Comparison of ENCODE assay signal across 8 mouse cellular contexts in the genomic region with DNA sequence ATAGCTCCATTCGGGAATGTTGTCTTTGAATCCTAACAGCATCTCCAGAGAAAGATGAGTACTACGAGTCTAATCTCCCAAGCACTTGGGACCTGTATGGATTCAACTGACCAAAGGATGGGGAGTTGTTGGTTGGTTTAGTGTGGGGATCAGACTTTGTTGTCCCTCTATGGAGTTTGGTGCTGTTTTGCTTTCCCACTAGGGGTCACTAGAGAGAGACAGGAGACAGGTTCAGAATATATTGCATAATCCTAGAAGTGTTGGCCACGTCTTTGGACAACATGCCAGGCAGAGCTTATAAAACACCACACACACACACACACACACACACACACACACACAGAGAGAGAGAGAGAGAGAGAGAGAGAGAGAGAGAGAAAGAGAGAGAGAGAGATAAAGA.
A peak's percentile ranks its signal among the peaks of the same experiment; 100 is the strongest.
DNase-seq lines count a peak whose midpoint lies in the region; ATAC-seq and TF ChIP-seq lines count a peak whose summit lies in the region.

No protein-coding gene starts in this region.

- H3K9ac ChIP-seq in forebrain, postnatal 0 days: no peak overlapping the region
- H3K9ac ChIP-seq in forebrain, embryonic 11.5 days (ENCODE audit: low read length): no peak overlapping the region
- H3K9ac ChIP-seq in forebrain, embryonic 12.5 days: no peak overlapping the region

- no peak for DNase-seq in forebrain, postnatal 0 days
- DNase-seq in forebrain, embryonic 11.5 days (ENCODE audit: low spot score): no peak
- DNase-seq in spleen, adult 2 months (ENCODE audit: low read depth in 1 of 2, low spot score in 2 of 2): peak; percentile 13 to 17
- DNase-seq in spleen, adult 12 weeks (ENCODE audit: low spot score): no peak
- DNase-seq in large intestine, adult 2 months (ENCODE audit: low read depth, low spot score): peak; percentile 50

- H3K27ac ChIP-seq in forebrain, postnatal 0 days (ENCODE audit: low read depth, low read length): no peak overlapping the region
- no peak overlapping the region for H3K27ac ChIP-seq in forebrain, embryonic 11.5 days (ENCODE audit: low read depth, low read length)
- no peak overlapping the region for H3K27ac ChIP-seq in spleen, adult 2 months (ENCODE audit: insufficient read depth, low read length)
- H3K27ac ChIP-seq in cortical plate, adult 2 months (ENCODE audit: insufficient read depth, low read length): no peak overlapping the region
- no peak overlapping the region for H3K27ac ChIP-seq in forebrain, embryonic 12.5 days

- ATAC-seq in forebrain, postnatal 0 days: no peak
- no peak for ATAC-seq in forebrain, embryonic 11.5 days (replicated peaks; ENCODE audit: low FRiP score)
- ATAC-seq in monocyte, adult 5-6 weeks (replicated peaks; ENCODE audit: insufficient number of reproducible peaks, low FRiP score, low TSS enrichment, poor library complexity, severe bottlenecking): no peak
- no peak for ATAC-seq in forebrain, embryonic 12.5 days (ENCODE audit: low FRiP score)

- H3K4me2 ChIP-seq in forebrain, postnatal 0 days (ENCODE audit: low read depth): no peak overlapping the region
- H3K4me2 ChIP-seq in forebrain, embryonic 11.5 days (ENCODE audit: low read depth, low read length, severe bottlenecking): no peak overlapping the region
- no peak overlapping the region for H3K4me2 ChIP-seq in forebrain, embryonic 12.5 days

- no peak for TF ChIP-seq POLR2A in spleen, adult 2 months (IDR thresholded peaks at IDR 0.05; ENCODE audit: low read depth, low read length)
- no peak for TF ChIP-seq POLR2A in cortical plate, adult 2 months (IDR thresholded peaks at IDR 0.05; ENCODE audit: extremely low read depth, insufficient read depth, low read length)

- TF ChIP-seq CTCF in forebrain, postnatal 0 days (IDR thresholded peaks at IDR 0.05; ENCODE audit: low read depth): peak; percentile 42
- no peak for TF ChIP-seq CTCF in spleen, adult 2 months (IDR thresholded peaks at IDR 0.05; ENCODE audit: extremely low read depth, insufficient read depth, insufficient read length, insufficient replicate concordance)
- peak; percentile 49; the same call in 1 of the 2 replicates for TF ChIP-seq CTCF in cortical plate, adult 2 months (IDR thresholded peaks at IDR 0.05; ENCODE audit: extremely low read depth, insufficient read depth, low read length)

- no peaks in the 10 kb centered on the region for H3K27me3 ChIP-seq in forebrain, postnatal 0 days (ENCODE audit: insufficient read depth, low read length)
- H3K27me3 ChIP-seq in forebrain, embryonic 11.5 days (ENCODE audit: control insufficient read depth, insufficient read depth, low read length): no peaks in the 10 kb centered on the region
- no peaks in the 10 kb centered on the region for H3K27me3 ChIP-seq in spleen, adult 2 months (ENCODE audit: control insufficient read depth, insufficient read depth, low read length)
- H3K27me3 ChIP-seq in forebrain, embryonic 12.5 days: 0 out of 2 replicates have a peak, but pooled peaks cover 8% of the 10 kb centered on the region

- WGBS in forebrain, postnatal 0 days: 67% methylated on average over 3 of the region's 3 CpGs
- 68% methylated on average over 3 of the region's 3 CpGs for WGBS in forebrain, embryonic 11.5 days
- WGBS in spleen, adult 2 months: 52% methylated on average over 3 of the region's 3 CpGs
- WGBS in large intestine, adult 2 months: 54% methylated on average over 3 of the region's 3 CpGs
- 57% methylated on average over 3 of the region's 3 CpGs for WGBS in forebrain, embryonic 12.5 days

- no peaks in the 10 kb centered on the region for H3K9me3 ChIP-seq in forebrain, postnatal 0 days (ENCODE audit: low read length)
- H3K9me3 ChIP-seq in forebrain, embryonic 11.5 days (ENCODE audit: control insufficient read depth, low read length): no peaks in the 10 kb centered on the region
- no peaks in the 10 kb centered on the region for H3K9me3 ChIP-seq in forebrain, embryonic 12.5 days

- H3K4me1 ChIP-seq in forebrain, postnatal 0 days (ENCODE audit: insufficient read depth): no peaks in the 10 kb centered on the region
- H3K4me1 ChIP-seq in forebrain, embryonic 11.5 days (replicated peaks; ENCODE audit: control insufficient read depth, insufficient read depth, low read length): no peaks in the 10 kb centered on the region; the same call in 1 of the 2 replicates
- H3K4me1 ChIP-seq in spleen, adult 2 months (ENCODE audit: control insufficient read depth, insufficient read depth, insufficient read length): no peaks in the 10 kb centered on the region; the same call in 1 of the 2 replicates
- no peaks in the 10 kb centered on the region; the same call in 1 of the 2 replicates for H3K4me1 ChIP-seq in cortical plate, adult 2 months (ENCODE audit: control insufficient read depth, insufficient read depth, low read length)
- peaks cover 4% of the 10 kb centered on the region; the same call in 1 of the 2 replicates for H3K4me1 ChIP-seq in forebrain, embryonic 12.5 days

- H3K4me3 ChIP-seq in forebrain, postnatal 0 days (ENCODE audit: low read depth, low read length): no peak overlapping the region
- no peak overlapping the region for H3K4me3 ChIP-seq in forebrain, embryonic 11.5 days (ENCODE audit: low read depth, low read length)
- H3K4me3 ChIP-seq in spleen, adult 2 months (ENCODE audit: extremely low read depth, insufficient read depth, insufficient read length): no peak overlapping the region
- H3K4me3 ChIP-seq in cortical plate, adult 2 months (ENCODE audit: insufficient read depth, low read length): no peak overlapping the region
- H3K4me3 ChIP-seq in forebrain, embryonic 12.5 days (replicated peaks): no peak overlapping the region

- no peaks in the 10 kb centered on the region for H3K36me3 ChIP-seq in forebrain, postnatal 0 days (ENCODE audit: insufficient read depth)
- no peaks in the 10 kb centered on the region for H3K36me3 ChIP-seq in forebrain, embryonic 11.5 days (ENCODE audit: control insufficient read depth, insufficient read depth, low read length)
- no peaks in the 10 kb centered on the region for H3K36me3 ChIP-seq in spleen, adult 2 months (ENCODE audit: control insufficient read depth, insufficient read depth, low read length)
- no peaks in the 10 kb centered on the region for H3K36me3 ChIP-seq in forebrain, embryonic 12.5 days (replicated peaks)

Comparison
In these comparisons a context has a peak if more than half of its experiments do, and no peak if none do; other contexts are left out.
1. DNase-seq: peak in spleen, adult 2 months (2 of 2) and large intestine, adult 2 months (single experiment); none in forebrain, postnatal 0 days (single experiment), forebrain, embryonic 11.5 days (single experiment) and spleen, adult 12 weeks (single experiment).